Mouse (Mus musculus) stomach, embryonic 16.5 days (tissue): ENCODE results near the gene Phf1. TPM values are rescaled to one million over a fixed set of nuclear protein-coding genes. Genes with fewer than 3 reads are reported as not detected.
"Not testable (repeated sequence)": the region's sequence is repeated elsewhere in the genome, so short reads cannot be mapped to it uniquely, and the experiment has no call there.

Experiments
- ATAC-seq: fragments of 200-750 bp; cut with Nextera tagmentation; 2 replicates; pipeline ENCODE4 v1.8.0; 2017; ENCODE audit warnings: moderate number of reproducible peaks, moderate TSS enrichment; ENCODE audit not compliant: insufficient read depth, low FRiP score
- H3K27ac ChIP-seq: fragments of 300-500 bp; sonication (generic); 2 replicates; pipeline ENCODE4 v1.5.1; 2014; ENCODE audit warnings: low read length
- H3K27me3 ChIP-seq: fragments of 300-500 bp; sonication (generic); 2 replicates; pipeline ENCODE4 v1.6.1; 2014; ENCODE audit warnings: low read length, control low read depth, mixed read lengths; ENCODE audit not compliant: control insufficient read depth, insufficient read depth
- H3K36me3 ChIP-seq: fragments of 300-500 bp; sonication (generic); 2 replicates; pipeline ENCODE4 v1.6.1; 2014; ENCODE audit warnings: low read length; ENCODE audit not compliant: control insufficient read depth, insufficient read depth
- H3K4me1 ChIP-seq: fragments of 300-500 bp; sonication (generic); 2 replicates; pipeline ENCODE4 v1.6.1; 2014; ENCODE audit warnings: low read length, control low read depth, mixed read lengths; ENCODE audit not compliant: control insufficient read depth, insufficient read depth
- H3K4me2 ChIP-seq: fragments of 300-500 bp; sonication (generic); 2 replicates; pipeline ENCODE4 v1.6.1; 2014; ENCODE audit warnings: low read depth, low read length, mixed read lengths
- H3K4me3 ChIP-seq: fragments of 300-500 bp; sonication (generic); replicated peaks from 2 replicates; pipeline ENCODE4 v1.5.1; 2014; ENCODE audit warnings: mild to moderate bottlenecking, low read length
- H3K9ac ChIP-seq: fragments of 300-500 bp; sonication (generic); 2 replicates; pipeline ENCODE4 v1.6.1; 2014; ENCODE audit warnings: low read length
- H3K9me3 ChIP-seq: fragments of 300-500 bp; sonication (generic); replicated peaks from 2 replicates; pipeline ENCODE4 v1.6.1; 2016; ENCODE audit warnings: low read length, control low read depth; ENCODE audit not compliant: control insufficient read depth
- WGBS: fragments of 180-500 bp; shearing (Covaris S2); extraction: QIAGEN DNeasy Blood & Tissue Kit; methylation state at CpG from one replicate; pipeline ENCODE4 v1.1.7; 2014; 5-methylcytosine and 5-hydroxymethylcytosine counted together
- polyA plus RNA-seq: library from polyadenylated mRNA; unstranded; fragments of >200 nt; fragmentation: Nextera tagmentation; extraction: Ambion mirVana; gene quantifications from 2 replicates; pipeline ENCODE4 v1.2.1, GENCODE M21; 2015

The Phf1 gene
- polyA plus RNA-seq, 1 experiment from 2014 or later: 7.7 TPM

DNA sequence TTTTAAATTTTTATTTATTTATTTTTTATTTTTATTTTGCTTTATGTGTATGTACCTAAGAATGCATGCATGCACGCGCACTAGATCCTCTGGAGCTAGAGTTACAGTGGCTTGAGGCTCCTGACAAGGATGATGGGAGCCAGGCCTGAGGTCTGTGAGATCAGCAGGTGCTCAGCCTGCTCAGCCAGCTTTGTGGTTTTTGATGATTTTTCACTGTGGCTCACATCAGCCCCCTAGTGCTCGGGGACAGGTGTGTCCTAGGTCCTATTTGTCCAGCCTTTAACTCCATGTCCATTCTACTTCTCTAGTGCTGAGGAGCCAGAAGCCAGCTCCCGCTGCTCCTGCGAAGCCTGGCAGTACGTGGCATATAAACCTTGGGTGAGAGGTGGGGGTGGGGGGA is 10.5 kb upstream of the Phf1 start:
- not testable (repeated sequence) for H3K9ac ChIP-seq, H3K27ac ChIP-seq, H3K36me3 ChIP-seq, H3K4me1 ChIP-seq, H3K4me2 ChIP-seq, H3K9me3 ChIP-seq, H3K4me3 ChIP-seq, ATAC-seq, H3K27me3 ChIP-seq
- 89% methylated on average over 5 of the region's 6 CpGs for WGBS

GRCm38 (mm10) chr17:26925414-26925813 is 7.4 kb upstream of the Phf1 start:
- H3K4me2 ChIP-seq, H3K4me1 ChIP-seq, H3K36me3 ChIP-seq, H3K9ac ChIP-seq, H3K9me3 ChIP-seq, H3K27me3 ChIP-seq, H3K27ac ChIP-seq, ATAC-seq, H3K4me3 ChIP-seq: not testable (repeated sequence)
- WGBS: 92% methylated on average over 9 of the region's 9 CpGs

GRCm38 (mm10) chr17:26931795-26932194 is 1.1 kb upstream of the Phf1 start:
- H3K4me3 ChIP-seq, H3K9ac ChIP-seq, H3K4me2 ChIP-seq, H3K36me3 ChIP-seq, H3K4me1 ChIP-seq, H3K27ac ChIP-seq, H3K9me3 ChIP-seq, ATAC-seq, H3K27me3 ChIP-seq: not testable (repeated sequence)
- 59% methylated on average over 7 of the region's 7 CpGs for WGBS

- H3K27ac ChIP-seq: peak overlapping the region; percentile 86
- peaks cover 19% of the 10 kb centered on the region for H3K4me1 ChIP-seq
- no peaks in the 10 kb centered on the region for H3K9me3 ChIP-seq
- peaks cover 4% of the 10 kb centered on the region; the same call in 1 of the 2 replicates for H3K36me3 ChIP-seq
- ATAC-seq: peak; percentile 8; the same call in 1 of the 2 replicates
- 5% methylated on average over 13 of the region's 13 CpGs for WGBS
- H3K9ac ChIP-seq: peak overlapping the region; percentile 94
- peak overlapping the region; percentile 94 for H3K4me2 ChIP-seq
- peak overlapping the region; percentile 82 for H3K4me3 ChIP-seq
- no peaks in the 10 kb centered on the region for H3K27me3 ChIP-seq
Measured at GRCm38 (mm10) chr17:26933419-26933818, 567 bp downstream of the Phf1 start.

- H3K27me3 ChIP-seq: no peaks in the 10 kb centered on the region
- ATAC-seq: no peak
- H3K9ac ChIP-seq: peak overlapping the region; percentile 94
- peaks cover 4% of the 10 kb centered on the region; the same call in 1 of the 2 replicates for H3K36me3 ChIP-seq
- H3K27ac ChIP-seq: no peak overlapping the region
- 77% methylated on average over 16 of the region's 16 CpGs for WGBS
- peaks cover 20% of the 10 kb centered on the region for H3K4me1 ChIP-seq
- H3K4me3 ChIP-seq: peak overlapping the region; percentile 82
- H3K4me2 ChIP-seq: peak overlapping the region; percentile 94
- H3K9me3 ChIP-seq: no peaks in the 10 kb centered on the region
Measured at GRCm38 (mm10) chr17:26933885-26934827, 1.3 kb downstream of the Phf1 start.

DNA sequence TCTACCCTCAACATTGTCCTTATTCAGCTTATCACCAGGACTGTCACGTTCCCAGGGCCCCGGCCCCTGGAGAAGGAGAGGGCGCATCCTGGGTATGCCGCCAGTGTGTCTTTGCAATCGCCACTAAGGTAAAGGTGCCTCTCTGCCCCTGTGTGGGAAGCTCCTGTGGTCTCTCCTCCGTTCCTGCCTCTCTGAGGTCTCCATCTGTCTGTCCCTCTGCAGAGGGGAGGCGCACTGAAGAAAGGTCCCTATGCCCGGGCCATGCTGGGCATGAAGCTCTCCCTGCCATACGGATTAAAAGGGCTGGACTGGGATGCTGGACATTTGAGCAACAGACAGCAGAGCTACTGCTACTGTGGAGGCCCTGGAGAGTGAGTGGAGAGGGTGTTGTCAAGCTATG is 2.2 kb downstream of the Phf1 start:
- no peak overlapping the region for H3K27ac ChIP-seq
- no peak overlapping the region for H3K4me3 ChIP-seq
- WGBS: 85% methylated on average over 9 of the region's 9 CpGs
- H3K27me3 ChIP-seq: no peaks in the 10 kb centered on the region
- no peak for ATAC-seq
- peaks cover 4% of the 10 kb centered on the region; the same call in 1 of the 2 replicates for H3K36me3 ChIP-seq
- H3K4me2 ChIP-seq: no peak overlapping the region
- peaks cover 22% of the 10 kb centered on the region for H3K4me1 ChIP-seq
- no peak overlapping the region for H3K9ac ChIP-seq
- no peaks in the 10 kb centered on the region for H3K9me3 ChIP-seq

- Histone ChIP-seq H3K27me3 (no peaks in the 10 kb centered on the region), H3K4me1 (peaks cover 31% of the 10 kb centered on the region), H3K9me3 (no peaks in the 10 kb centered on the region), H3K4me3 (no peak overlapping the region), H3K36me3 (peaks cover 4% of the 10 kb centered on the region; the same call in 1 of the 2 replicates), H3K4me2 (no peak overlapping the region), H3K27ac (no peak overlapping the region), H3K9ac (no peak overlapping the region)
- ATAC-seq: no peak
- WGBS: 85% methylated on average over 12 of the region's 12 CpGs
Measured at GRCm38 (mm10) chr17:26936453-26936852, 3.6 kb downstream of the Phf1 start.

GRCm38 (mm10) chr17:26936921-26937695 is 4.3 kb downstream of the Phf1 start:
- no peak overlapping the region for H3K4me3 ChIP-seq
- WGBS: 81% methylated on average over 15 of the region's 15 CpGs
- ATAC-seq: no peak
- H3K9me3 ChIP-seq: no peaks in the 10 kb centered on the region
- no peak overlapping the region for H3K27ac ChIP-seq
- 0 out of 2 replicates have a peak overlapping the region, but pooled peaks have one; percentile 99 for H3K4me2 ChIP-seq
- H3K36me3 ChIP-seq: peaks cover 4% of the 10 kb centered on the region; the same call in 1 of the 2 replicates
- no peaks in the 10 kb centered on the region for H3K27me3 ChIP-seq
- peaks cover 31% of the 10 kb centered on the region for H3K4me1 ChIP-seq
- H3K9ac ChIP-seq: no peak overlapping the region
